In the genomic region with DNA sequence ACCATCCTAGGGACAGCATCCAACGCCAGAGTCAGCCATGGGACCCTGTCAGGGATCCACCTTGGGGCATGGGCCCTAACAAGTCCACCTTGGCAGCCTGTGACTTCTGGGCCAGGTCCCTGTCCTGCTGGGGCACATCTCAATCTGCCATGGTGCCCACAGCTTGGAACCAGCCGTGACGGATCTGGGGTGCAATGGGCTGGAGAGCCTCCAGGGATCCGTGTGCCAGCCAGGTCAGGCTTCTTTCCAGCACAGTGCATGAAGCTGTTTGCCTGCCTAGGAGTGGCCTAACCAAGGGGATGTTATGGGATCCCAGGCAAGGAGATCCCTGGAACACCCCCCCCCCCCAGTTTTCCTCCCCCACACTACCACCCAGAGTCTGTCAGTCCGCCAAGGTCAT, we compare ENCODE assay signal across 34 mouse cellular contexts. TPM values are rescaled to one million over a fixed set of nuclear protein-coding genes. Genes with fewer than 3 reads are reported as not detected.
DNase-seq lines count a peak whose midpoint lies in the region; TF ChIP-seq lines count a peak whose summit lies in the region.
"Had no signal": no experiment of that assay in that cellular context is flagged by ENCODE, and none has a peak within 500 bp of the region (broad histone marks: within the 10 kb centered on the region; RNA-seq: fewer than 3 reads in every experiment).

No protein-coding gene starts in this region.

- H3K27ac ChIP-seq in cerebellum, adult 2 months (ENCODE audit: insufficient read depth, low read length), result no peak overlapping the region
- no peak overlapping the region for H3K27ac ChIP-seq in heart, adult 2 months
- H3K27ac ChIP-seq: embryonic facial prominence, embryonic 10.5 days; embryonic facial prominence, embryonic 15.5 days; forebrain, embryonic 13.5 days; hindbrain, embryonic 14.5 days; kidney, postnatal 0 days; limb, embryonic 12.5 days; lung, embryonic 15.5 days; neural tube, embryonic 12.5 days had no signal

- no peaks in the 10 kb centered on the region for H3K27me3 ChIP-seq in cerebellum, adult 2 months (ENCODE audit: control insufficient read depth, insufficient read depth, low read length)
- no peaks in the 10 kb centered on the region for H3K27me3 ChIP-seq in heart, adult 2 months (ENCODE audit: control insufficient read depth, insufficient read depth, low read length)
- H3K27me3 ChIP-seq: embryonic facial prominence, embryonic 15.5 days; forebrain, embryonic 13.5 days; limb, embryonic 12.5 days; lung, embryonic 15.5 days; neural tube, embryonic 12.5 days had no signal

- peaks cover 46% of the 10 kb centered on the region for H3K4me1 ChIP-seq in cerebellum, adult 2 months (ENCODE audit: control insufficient read depth, insufficient read depth, low read length)
- H3K4me1 ChIP-seq in heart, adult 2 months (ENCODE audit: control insufficient read depth, insufficient read depth, low read length), result no peaks in the 10 kb centered on the region
- H3K4me1 ChIP-seq: embryonic facial prominence, embryonic 10.5 days; forebrain, embryonic 13.5 days; limb, embryonic 12.5 days; lung, embryonic 15.5 days; neural tube, embryonic 12.5 days had no signal

- TF ChIP-seq POLR2A in cerebellum, adult 2 months (IDR thresholded peaks at IDR 0.05; ENCODE audit: borderline replicate concordance, insufficient read depth, low read length), result no peak
- no peak for TF ChIP-seq POLR2A in heart, adult 2 months (IDR thresholded peaks at IDR 0.05; ENCODE audit: insufficient read depth, low read depth, low read length)

- H3K36me3 ChIP-seq in heart, adult 2 months (ENCODE audit: control insufficient read depth, insufficient read depth, low read length), result no peaks in the 10 kb centered on the region
- H3K36me3 ChIP-seq: embryonic facial prominence, embryonic 10.5 days; embryonic facial prominence, embryonic 15.5 days; limb, embryonic 12.5 days; lung, embryonic 15.5 days; neural tube, embryonic 12.5 days had no signal

- no peak for TF ChIP-seq EP300 in heart, adult 2 months (IDR thresholded peaks at IDR 0.05; ENCODE audit: insufficient read depth, low read depth, low read length)

- peak; percentile 66 for DNase-seq in left cerebral cortex, postnatal 4 days
- DNase-seq in left cerebral cortex, postnatal 36 days (ENCODE audit: low spot score in 2 of 2), result no peak
- peak; percentile 75 to 78 for DNase-seq in cerebellum, adult 2 months
- DNase-seq in cerebellum, postnatal 14 days, result peak; percentile 69 to 70
- DNase-seq in heart, adult 2 months, result no peak
- DNase-seq in adrenal gland, adult (ENCODE audit: inconsistent age in 2 of 2, low spot score in 1 of 2), result no peak
- DNase-seq in neural tube, embryonic 10.5 days (ENCODE audit: extremely low spot score, low spot score), result no peak
- DNase-seq: adrenal gland, postnatal 25 days; gastrocnemius, postnatal 14 days; heart, adult 11 months; heart, postnatal 4 days; kidney, adult 2 months; kidney, postnatal 4 days; lung, postnatal 36 days; right cerebral cortex, postnatal 4 days; thymus, adult 2 months; thymus, postnatal 36 days had no signal

- WGBS in cerebellum, adult 2 months, result 13% methylated on average over 5 of the region's 5 CpGs
- 83% methylated on average over 5 of the region's 5 CpGs for WGBS in heart, adult 2 months

- no peak; the same call in 1 of the 2 replicates for TF ChIP-seq CTCF in cerebellum, adult 2 months (IDR thresholded peaks at IDR 0.05; ENCODE audit: borderline replicate concordance, insufficient read depth, low read depth, low read length)
- no peak for TF ChIP-seq CTCF in heart, adult 2 months (IDR thresholded peaks at IDR 0.05)

- H3K4me3 ChIP-seq in cerebellum, adult 2 months (replicated peaks; ENCODE audit: insufficient read depth, low read depth, low read length), result no peak overlapping the region
- no peak overlapping the region for H3K4me3 ChIP-seq in heart, adult 2 months
- H3K4me3 ChIP-seq: embryonic facial prominence, embryonic 10.5 days; embryonic facial prominence, embryonic 15.5 days; forebrain, embryonic 13.5 days; limb, embryonic 12.5 days; lung, embryonic 15.5 days; neural tube, embryonic 12.5 days had no signal

- H3K9ac ChIP-seq in heart, adult 2 months (ENCODE audit: low read depth, low read length), result no peak overlapping the region
- H3K9ac ChIP-seq: embryonic facial prominence, embryonic 15.5 days; forebrain, embryonic 13.5 days; hindbrain, embryonic 14.5 days; limb, embryonic 12.5 days; lung, embryonic 15.5 days; neural tube, embryonic 12.5 days had no signal

- H3K79me2 ChIP-seq in heart, adult 2 months (replicated peaks; ENCODE audit: control insufficient read depth, insufficient read depth, low read length), result no peaks in the 10 kb centered on the region

- intact Hi-C loops in left cerebral cortex, postnatal 4 days (cut with DNase I), result no loop called here
- intact Hi-C loops in left cerebral cortex, postnatal 36 days (cut with DNase I), result no loop called here
- intact Hi-C loops in heart, adult 2 months (cut with DNase I), result no loop called here

RNA-seq across cellular contexts. Expression of a gene that starts 9.1 kb away (rescaled TPM):
- total RNA-seq in left cerebral cortex, postnatal 4 days (2021), result under 1 TPM in 1 of 2 experiments, not detected in 1; 0.12 TPM
- under 1 TPM in 1 of 2 experiments, not detected in 1; 0.07 TPM for total RNA-seq in left cerebral cortex, postnatal 36 days (2021)
- 0.08 and 0.11 TPM in 2 replicates for polyA plus RNA-seq in cerebellum, adult 2 months (2012; rRNA removed)
- under 1 TPM; 0.26 to 0.30 TPM for total RNA-seq in heart, adult 2 months (2021)
- polyA plus RNA-seq in heart, adult 2 months (2012; rRNA removed), result 0.20 and 0.29 TPM in 2 replicates
- total RNA-seq: megakaryocyte, adult 5-6 weeks had no signal

RNA-seq across cellular contexts. Expression of a gene that starts 27.6 kb away (rescaled TPM):
- under 1 TPM in 1 of 2 experiments, not detected in 1; 0.38 TPM for total RNA-seq in left cerebral cortex, postnatal 4 days (2021)
- total RNA-seq in left cerebral cortex, postnatal 36 days (2021), result under 1 TPM; 0.22 to 0.23 TPM
- polyA plus RNA-seq in cerebellum, adult 2 months (2012; rRNA removed), result 0.05 and 0.07 TPM in 2 replicates
- total RNA-seq in heart, adult 2 months (2021), result not detected
- 0.09 TPM in 1 of 2 replicates, not detected in the other for polyA plus RNA-seq in heart, adult 2 months (2012; rRNA removed)
- total RNA-seq: adrenal gland, adult 18-20 months; adrenal gland, postnatal 25 days; gastrocnemius, postnatal 14 days; heart, postnatal 4 days; left cerebral cortex, postnatal 10 days; megakaryocyte, adult 5-6 weeks had no signal
- polyA plus RNA-seq: CD4-positive, CD25-positive, alpha-beta regulatory T cell, adult 4 months; embryonic facial prominence, embryonic 10.5 days; forebrain, embryonic 13.5 days; heart, embryonic 11.5 days; hindbrain, embryonic 14.5 days; liver, embryonic 11.5 days; liver, embryonic 16.5 days; lung, embryonic 15.5 days; midbrain, embryonic 11.5 days; midbrain, embryonic 16.5 days; neural tube, embryonic 12.5 days had no signal

RNA-seq across cellular contexts. Expression of a gene that starts 39.9 kb away (rescaled TPM):
- 1 to 10 TPM; 5.8 to 6.1 TPM for total RNA-seq in left cerebral cortex, postnatal 4 days (2021)
- total RNA-seq in left cerebral cortex, postnatal 36 days (2021), result 1 to 10 TPM; 5.2 to 5.5 TPM
- polyA plus RNA-seq in cerebellum, adult 2 months (2012; rRNA removed), result 4.9 and 5.4 TPM in 2 replicates
- total RNA-seq in heart, adult 2 months (2021), result 10 to 100 TPM; 10.6 to 11.3 TPM
- 10.5 and 11.7 TPM in 2 replicates for polyA plus RNA-seq in heart, adult 2 months (2012; rRNA removed)

Comparison
In these comparisons a context has a peak if more than half of its experiments do, and no peak if none do; other contexts are left out.
1. DNase-seq: peak in left cerebral cortex, postnatal 4 days (single experiment), cerebellum, adult 2 months (2 of 2) and cerebellum, postnatal 14 days (2 of 2); none in left cerebral cortex, postnatal 36 days (0 of 2), heart, adult 2 months (0 of 2), adrenal gland, adult (0 of 2) and neural tube, embryonic 10.5 days (single experiment).